Mouse (Mus musculus): ENCODE measurements around the gene Dpagt1. TPM values are rescaled to one million over a fixed set of nuclear protein-coding genes. Genes with fewer than 3 reads are reported as not detected.
"Not testable (repeated sequence)": the region's sequence is repeated elsewhere in the genome, so short reads cannot be mapped to it uniquely, and the experiment has no call there.

The Dpagt1 gene
- total RNA-seq, 2 experiments from 2014 or later: 12.3 to 14.1 TPM

GRCm38 (mm10) chr9:44334396-44335330, 8.8 kb downstream of the Dpagt1 start, which contains the start of gene H2afx:
H2afx (plus strand) TSS chr9:44334694.
- DNase-seq: peak; percentile 97

GRCm38 (mm10) chr9:44335331-44336092, 9.7 kb downstream of the Dpagt1 start:
- Histone ChIP-seq H3K4me3 (peak overlapping the region; percentile 75), H3K27ac (peak overlapping the region; percentile 95)
- no peak for TF ChIP-seq CTCF (IDR thresholded peaks at IDR 0.05)
- intact Hi-C loops (cut with DNase I): no loop called here
- peak; percentile 47 for DNase-seq

More at GRCm38 (mm10) chr9:44334396-44335330, 8.8 kb downstream of the Dpagt1 start, which contains the start of gene H2afx:
- peak; percentile 78 for TF ChIP-seq CTCF (IDR thresholded peaks at IDR 0.05)
- intact Hi-C loops (cut with DNase I): loop anchor here (1.0 kb wide), 1 partner anchor 14 kb away; the partner anchor contains the start of gene C2cd2l
- Histone ChIP-seq H3K27ac (peak within 1 kb of the TSS; percentile 95), H3K4me3 (peak within 1 kb of the TSS; percentile 75)

- intact Hi-C loops (cut with DNase I): no loop called here
- peak overlapping the region; percentile 75 for H3K4me3 ChIP-seq
- peak overlapping the region; percentile 95 for H3K27ac ChIP-seq
- TF ChIP-seq CTCF (IDR thresholded peaks at IDR 0.05): no peak
- no peak for DNase-seq
Measured at GRCm38 (mm10) chr9:44336093-44336406, 10.2 kb downstream of the Dpagt1 start.

- intact Hi-C loops (cut with DNase I); H3K27ac ChIP-seq; H3K4me3 ChIP-seq; DNase-seq: not testable (repeated sequence)
Measured at GRCm38 (mm10) chr9:44336513-44336912, 10.7 kb downstream of the Dpagt1 start.

GRCm38 (mm10) chr9:44336964-44337363, 11.1 kb downstream of the Dpagt1 start:
- DNase-seq: no peak
- Histone ChIP-seq H3K27ac (no peak overlapping the region), H3K4me3 (no peak overlapping the region)
- TF ChIP-seq CTCF (IDR thresholded peaks at IDR 0.05): no peak
- intact Hi-C loops (cut with DNase I): no loop called here

GRCm38 (mm10) chr9:44337436-44338169, 11.8 kb downstream of the Dpagt1 start:
- Histone ChIP-seq H3K27ac (no peak overlapping the region), H3K4me3 (no peak overlapping the region)
- no peak for DNase-seq

GRCm38 (mm10) chr9:44338574-44338973, 12.8 kb downstream of the Dpagt1 start:
- Histone ChIP-seq H3K27ac (no peak overlapping the region), H3K4me3 (no peak overlapping the region)
- no peak for TF ChIP-seq CTCF (IDR thresholded peaks at IDR 0.05)
- no peak for DNase-seq
- intact Hi-C loops (cut with DNase I): no loop called here

More at GRCm38 (mm10) chr9:44337436-44338169, 11.8 kb downstream of the Dpagt1 start:
- no peak for TF ChIP-seq CTCF (IDR thresholded peaks at IDR 0.05)
- intact Hi-C loops (cut with DNase I): no loop called here

GRCm38 (mm10) chr9:44341487-44341886, 15.7 kb downstream of the Dpagt1 start:
- no peak for TF ChIP-seq CTCF (IDR thresholded peaks at IDR 0.05)
- intact Hi-C loops (cut with DNase I): no loop called here
- DNase-seq: no peak
- H3K27ac ChIP-seq: no peak overlapping the region
- H3K4me3 ChIP-seq: no peak overlapping the region

GRCm38 (mm10) chr9:44342173-44342572, 16.4 kb downstream of the Dpagt1 start:
- Histone ChIP-seq H3K27ac (no peak overlapping the region), H3K4me3 (peak overlapping the region; percentile 97; the same call in 1 of the 2 replicates)
- DNase-seq: no peak
- no peak for TF ChIP-seq CTCF (IDR thresholded peaks at IDR 0.05)
- intact Hi-C loops (cut with DNase I): no loop called here

- peak overlapping the region; percentile 97 for H3K4me3 ChIP-seq
- peak overlapping the region; percentile 100 for H3K27ac ChIP-seq
Measured at GRCm38 (mm10) chr9:44342605-44343004, 16.8 kb downstream of the Dpagt1 start.

GRCm38 (mm10) chr9:44343290-44343689, 17.5 kb downstream of the Dpagt1 start:
- H3K4me3 ChIP-seq: peak overlapping the region; percentile 97
- TF ChIP-seq CTCF (IDR thresholded peaks at IDR 0.05): no peak
- no peak for DNase-seq
- intact Hi-C loops (cut with DNase I): no loop called here
- peak overlapping the region; percentile 100 for H3K27ac ChIP-seq

More at GRCm38 (mm10) chr9:44342605-44343004, 16.8 kb downstream of the Dpagt1 start:
- DNase-seq: no peak
- no peak for TF ChIP-seq CTCF (IDR thresholded peaks at IDR 0.05)
- intact Hi-C loops (cut with DNase I): no loop called here

GRCm38 (mm10) chr9:44343781-44344421, 18.1 kb downstream of the Dpagt1 start, which contains the start of gene Hmbs:
Hmbs (minus strand) TSS chr9:44344228.
- DNase-seq: peak; percentile 94
- Histone ChIP-seq H3K27ac (peak within 1 kb of the TSS; percentile 100), H3K4me3 (peak within 1 kb of the TSS; percentile 97)
- TF ChIP-seq CTCF (IDR thresholded peaks at IDR 0.05): no peak
- intact Hi-C loops (cut with DNase I): no loop called here
